Mouse (Mus musculus): ENCODE results near the gene Pdia4.
A peak's percentile ranks its signal among the peaks of the same experiment; 100 is the strongest.
"Not testable (repeated sequence)": the region's sequence is repeated elsewhere in the genome, so short reads cannot be mapped to it uniquely, and the experiment has no call there.

The Pdia4 gene

GRCm38 (mm10) chr6:47810181-47810580 lies 3.0 kb downstream of the Pdia4 start:
- DNase-seq, result no peak

- no peak for DNase-seq
Measured at GRCm38 (mm10) chr6:47809053-47809452, 4.2 kb downstream of the Pdia4 start.

- DNase-seq, result no peak
Measured at GRCm38 (mm10) chr6:47808545-47808944, 4.7 kb downstream of the Pdia4 start.

- no peak for DNase-seq
Measured at GRCm38 (mm10) chr6:47807419-47807818, 5.8 kb downstream of the Pdia4 start.

GRCm38 (mm10) chr6:47805520-47805919 lies 7.7 kb downstream of the Pdia4 start:
- DNase-seq, result no peak

GRCm38 (mm10) chr6:47799079-47799478 lies 14.2 kb downstream of the Pdia4 start:
- DNase-seq, result peak; percentile 76

- peak; percentile 63 for DNase-seq
Measured at GRCm38 (mm10) chr6:47794106-47794830, 19.0 kb downstream of the Pdia4 start.

GRCm38 (mm10) chr6:47793284-47793683 lies 19.9 kb downstream of the Pdia4 start:
- DNase-seq, result no peak

GRCm38 (mm10) chr6:47792533-47792932 lies 20.7 kb downstream of the Pdia4 start:
- no peak for DNase-seq

- DNase-seq, result peak; percentile 35
Measured at GRCm38 (mm10) chr6:47790745-47791144, 22.5 kb downstream of the Pdia4 start.

- DNase-seq, result no peak
Measured at GRCm38 (mm10) chr6:47788821-47789220, 24.4 kb downstream of the Pdia4 start.

- peak; percentile 65 for DNase-seq
Measured at GRCm38 (mm10) chr6:47787941-47788736, 25.1 kb downstream of the Pdia4 start.

GRCm38 (mm10) chr6:47784707-47785412 lies 28.4 kb downstream of the Pdia4 start:
- DNase-seq, result no peak

- peak; percentile 41 for DNase-seq
Measured at GRCm38 (mm10) chr6:47781091-47781968, 31.9 kb downstream of the Pdia4 start.

- DNase-seq, result no peak
Measured at GRCm38 (mm10) chr6:47780576-47781013, 32.6 kb downstream of the Pdia4 start.

GRCm38 (mm10) chr6:47771760-47772159 lies 41.5 kb downstream of the Pdia4 start:
- peak; percentile 34 for DNase-seq

GRCm38 (mm10) chr6:47771113-47771512 lies 42.1 kb downstream of the Pdia4 start:
- peak; percentile 6 for DNase-seq

GRCm38 (mm10) chr6:47769861-47770260 lies 43.4 kb downstream of the Pdia4 start:
- DNase-seq, result peak; percentile 7

- DNase-seq, result not testable (repeated sequence)
Measured at GRCm38 (mm10) chr6:47768520-47768919, 44.7 kb downstream of the Pdia4 start.

- peak; percentile 7 for DNase-seq
Measured at GRCm38 (mm10) chr6:47767355-47767754, 45.9 kb downstream of the Pdia4 start.

GRCm38 (mm10) chr6:47762686-47763085 lies 50.5 kb downstream of the Pdia4 start:
- peak; percentile 18 for DNase-seq

- peak; percentile 6 for DNase-seq
Measured at GRCm38 (mm10) chr6:47759406-47759805, 53.8 kb downstream of the Pdia4 start.
